Mouse (Mus musculus): Measurements from ENCODE around the gene Efr3b.

The Efr3b gene

DNA sequence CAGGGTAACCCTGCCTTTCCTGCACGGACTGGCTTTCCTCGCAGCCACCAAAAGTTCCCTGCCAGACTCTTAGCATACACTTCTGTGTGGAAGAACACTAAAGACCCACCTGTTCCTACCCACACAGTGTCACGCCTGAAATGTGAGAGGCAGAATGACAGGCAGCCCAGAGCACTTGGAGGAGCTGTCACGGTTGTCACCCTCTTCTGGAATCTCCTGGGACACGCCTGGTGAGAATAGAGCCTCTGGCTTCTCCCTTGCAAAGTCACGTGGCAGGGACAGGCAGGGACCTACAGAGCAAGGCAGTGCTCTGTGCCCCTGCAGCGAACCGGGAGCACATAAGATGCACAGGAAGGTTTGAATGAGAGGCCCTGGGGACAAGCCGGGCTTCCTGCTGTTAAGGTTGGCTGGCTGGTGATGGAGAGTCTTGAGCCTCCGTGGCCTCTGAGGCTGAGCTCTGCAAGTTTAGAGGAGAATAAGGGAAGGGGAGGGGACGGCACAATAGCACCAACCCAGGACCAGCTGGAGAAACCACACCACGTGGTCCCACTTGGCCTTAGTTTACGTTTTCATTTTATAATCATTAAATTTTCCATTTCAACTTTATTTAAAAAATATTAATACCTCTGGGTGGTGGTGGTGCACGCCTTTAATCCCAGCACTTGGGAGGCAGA lies 120.9 kb downstream of the Efr3b start:
- no peak for ATAC-seq (ENCODE audit: insufficient number of reproducible peaks, low FRiP score, low TSS enrichment)

DNA sequence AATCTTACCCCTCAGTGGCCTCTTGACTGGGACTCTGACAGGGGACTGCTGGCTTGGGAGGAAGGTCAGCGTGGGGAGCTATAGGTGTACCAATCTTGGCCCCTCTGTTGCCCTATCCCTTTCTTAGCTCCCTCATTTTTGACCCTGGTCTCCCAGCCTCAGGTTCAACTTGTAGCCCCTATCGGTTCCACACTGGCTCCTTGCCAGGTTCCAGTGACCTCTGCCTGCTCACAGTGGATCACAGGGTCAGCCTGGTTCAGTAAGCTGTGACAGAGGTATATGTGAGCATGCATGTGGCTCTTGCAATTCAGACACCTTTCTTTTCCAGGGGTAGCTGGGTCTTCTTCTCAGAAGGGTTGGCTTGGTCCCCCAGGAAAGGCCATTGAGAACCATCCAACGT lies 122.9 kb downstream of the Efr3b start:
- ATAC-seq (ENCODE audit: insufficient number of reproducible peaks, low FRiP score, low TSS enrichment) = no peak; the same call in 1 of the 2 replicates

Measured in cerebellum, adult (tissue).